Mouse (Mus musculus): ENCODE measurements around the gene Inpp5k. TPM values are rescaled to one million over a fixed set of nuclear protein-coding genes. Genes with fewer than 3 reads are reported as not detected.

Inpp5k gene
- polyA plus RNA-seq (2014; fragmentation: Illumina TruSeq; extraction: RNeasy Lipid Tissue Mini Kit (QIAGEN cat#74804); ENCODE audit: low read depth, low replicate concordance): 125 TPM

DNA sequence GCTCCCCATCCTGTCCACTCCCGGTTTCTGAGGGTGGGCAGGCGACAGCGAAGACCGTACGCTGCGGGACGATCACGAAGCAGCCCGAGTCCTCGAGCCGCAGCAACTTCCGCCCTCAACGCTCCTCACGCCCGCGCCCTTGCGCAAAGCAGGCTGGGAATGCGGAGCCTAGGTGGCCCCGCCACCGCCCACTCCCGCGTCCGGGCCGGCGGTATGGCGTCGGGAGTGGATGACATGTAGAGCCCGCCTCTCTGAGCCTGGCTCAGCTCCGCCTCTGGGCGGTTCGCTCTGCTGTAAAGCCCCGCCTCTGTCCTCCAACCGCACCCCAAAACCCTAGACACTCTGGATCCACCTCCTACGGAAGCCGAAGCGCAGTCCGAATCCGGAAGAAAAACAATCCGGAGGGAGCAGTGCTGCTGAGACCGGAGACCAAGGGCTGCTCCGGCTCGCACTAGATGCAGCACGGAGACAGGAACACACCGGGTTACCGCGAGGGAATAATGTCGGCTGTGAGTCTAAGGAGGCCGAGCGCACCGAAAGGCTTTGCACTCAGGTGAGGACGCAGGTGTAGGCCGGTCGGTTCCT lies at the start of gene Inpp5k:
Gene Inpp5k, plus strand, starts transcription at position 344 of the 585 bp plus-strand sequence.

DNA sequence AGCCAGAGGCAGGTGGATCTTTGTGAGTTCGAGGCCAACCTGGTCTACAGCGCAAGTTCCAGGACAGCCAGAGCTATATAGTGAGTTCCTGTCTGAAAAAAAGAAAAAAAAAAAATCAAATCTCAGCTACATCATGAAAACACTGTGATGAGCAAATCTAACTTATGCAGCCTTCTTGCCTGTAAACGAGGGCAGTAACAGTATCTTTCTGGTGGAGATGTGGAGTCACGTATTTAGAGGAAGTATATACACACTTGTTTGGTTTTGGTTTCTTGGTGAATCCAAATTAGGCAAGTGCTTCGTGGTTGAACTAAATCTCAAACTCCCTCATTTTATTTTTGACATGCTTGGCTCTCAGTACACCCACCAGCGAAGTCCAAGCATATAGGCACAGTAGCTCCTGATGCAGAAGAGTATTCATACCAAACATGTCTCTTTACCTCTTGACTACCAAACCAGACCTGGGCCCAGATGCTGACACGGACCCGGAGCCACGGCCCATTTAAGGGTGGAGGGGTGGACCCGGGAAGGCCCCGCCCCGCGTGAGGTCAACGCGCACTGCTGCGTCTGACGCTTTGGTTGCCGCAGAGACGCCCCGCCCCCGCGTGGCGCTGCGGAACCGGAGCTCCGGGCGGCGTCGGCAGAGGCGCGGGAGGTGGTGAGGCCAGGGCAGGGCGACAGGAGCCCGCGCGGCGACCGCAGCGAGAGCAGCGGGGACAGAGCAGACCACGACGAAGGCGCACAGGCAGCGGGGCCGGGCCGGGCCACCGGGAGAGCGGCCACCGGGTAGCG lies 43.1 kb upstream of the Inpp5k start, which contains the start of gene Pitpna:
Gene Pitpna, plus strand, starts transcription at position 605 of the 792 bp plus-strand sequence.

DNA sequence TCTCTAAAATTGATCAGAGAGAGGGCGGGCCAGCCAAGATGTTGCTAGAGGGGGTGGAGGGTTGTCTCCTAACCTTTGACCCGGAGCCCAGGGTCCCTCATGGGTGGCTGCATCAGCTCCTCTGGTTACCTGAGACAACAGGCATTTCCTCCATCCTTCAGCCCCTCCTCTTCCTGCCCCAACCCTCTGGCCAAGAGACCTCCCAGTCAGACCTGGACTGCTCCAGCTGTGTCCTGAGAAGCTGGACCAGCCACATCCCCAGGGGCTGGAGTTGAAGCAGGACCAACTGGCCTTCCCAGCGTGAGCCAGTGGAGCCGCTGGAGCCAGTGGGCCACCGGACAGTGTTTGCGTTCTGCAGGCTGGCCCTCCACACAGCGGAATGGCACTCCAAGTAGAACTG lies 19.5 kb downstream of the Inpp5k start, which contains the start of gene Myo1c:
Gene Myo1c, plus strand, starts transcription at position 194 of the 400 bp plus-strand sequence.

DNA sequence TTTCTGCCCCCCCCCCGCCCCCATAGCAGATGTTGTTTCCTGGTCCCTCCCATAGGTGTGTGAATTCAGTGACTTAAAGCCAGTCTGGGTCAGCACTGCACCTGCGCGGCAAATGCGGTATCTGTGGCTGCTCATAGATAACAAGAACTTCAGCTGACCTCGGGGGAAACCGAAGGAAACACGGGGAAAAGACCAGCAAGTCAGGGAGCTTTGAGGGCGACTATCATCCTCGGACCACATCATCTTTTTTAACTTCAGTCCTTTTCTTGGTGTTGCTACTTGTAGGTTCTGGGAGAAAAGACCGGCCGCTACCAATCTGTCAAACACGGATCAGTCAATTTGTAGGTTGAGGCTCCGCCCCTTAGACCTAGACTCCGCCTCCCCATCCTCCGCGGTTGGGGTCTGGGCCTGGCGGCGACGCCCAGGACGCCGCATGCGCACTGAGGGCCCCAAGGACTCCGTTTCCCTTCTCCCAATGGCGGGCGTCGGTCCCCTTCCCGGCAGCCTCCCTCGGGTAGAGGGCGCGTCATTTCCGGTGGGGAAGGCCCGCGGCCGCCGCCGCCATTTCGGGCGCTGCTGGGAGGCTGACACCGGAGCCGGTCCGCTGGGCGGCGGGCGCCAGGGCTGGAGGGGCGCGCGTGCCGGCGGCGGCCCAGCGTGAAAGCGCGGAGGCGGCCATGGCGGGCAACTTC lies 48.1 kb downstream of the Inpp5k start, which contains the start of gene Crk:
Gene Crk, plus strand, starts transcription at position 513 of the 692 bp plus-strand sequence.

Other genes with a start within 250 kb of the Inpp5k start
- gene Serpinf1, start 208.3 kb upstream of the Inpp5k start, polyA plus RNA-seq (2014; fragmentation: Illumina TruSeq; extraction: RNeasy Lipid Tissue Mini Kit (QIAGEN cat#74804); ENCODE audit: low read depth, low replicate concordance): 3.7 TPM
- not detected for gene Serpinf2, start 191.4 kb upstream of the Inpp5k start, polyA plus RNA-seq (2014; fragmentation: Illumina TruSeq; extraction: RNeasy Lipid Tissue Mini Kit (QIAGEN cat#74804); ENCODE audit: low read depth, low replicate concordance)
- gene Wdr81, start 176.3 kb upstream of the Inpp5k start, polyA plus RNA-seq (2014; fragmentation: Illumina TruSeq; extraction: RNeasy Lipid Tissue Mini Kit (QIAGEN cat#74804); ENCODE audit: low read depth, low replicate concordance): 0.11 TPM
- 3.8 TPM for gene Tlcd2, start 169.3 kb upstream of the Inpp5k start, polyA plus RNA-seq (2014; fragmentation: Illumina TruSeq; extraction: RNeasy Lipid Tissue Mini Kit (QIAGEN cat#74804); ENCODE audit: low read depth, low replicate concordance)
- 35.5 TPM for gene Prpf8, start 144.2 kb upstream of the Inpp5k start, polyA plus RNA-seq (2014; fragmentation: Illumina TruSeq; extraction: RNeasy Lipid Tissue Mini Kit (QIAGEN cat#74804); ENCODE audit: low read depth, low replicate concordance)
- gene Rilp, start 120.9 kb upstream of the Inpp5k start, polyA plus RNA-seq (2014; fragmentation: Illumina TruSeq; extraction: RNeasy Lipid Tissue Mini Kit (QIAGEN cat#74804); ENCODE audit: low read depth, low replicate concordance): not detected
- not detected for gene Scarf1, start 117.4 kb upstream of the Inpp5k start, polyA plus RNA-seq (2014; fragmentation: Illumina TruSeq; extraction: RNeasy Lipid Tissue Mini Kit (QIAGEN cat#74804); ENCODE audit: low read depth, low replicate concordance)
- gene Slc43a2, start 99.3 kb upstream of the Inpp5k start, polyA plus RNA-seq (2014; fragmentation: Illumina TruSeq; extraction: RNeasy Lipid Tissue Mini Kit (QIAGEN cat#74804); ENCODE audit: low read depth, low replicate concordance): 3.3 TPM
- gene Pitpna, start 42.9 kb upstream of the Inpp5k start, polyA plus RNA-seq (2014; fragmentation: Illumina TruSeq; extraction: RNeasy Lipid Tissue Mini Kit (QIAGEN cat#74804); ENCODE audit: low read depth, low replicate concordance): 94.6 TPM
- gene Myo1c, start 19.5 kb downstream of the Inpp5k start, polyA plus RNA-seq (2014; fragmentation: Illumina TruSeq; extraction: RNeasy Lipid Tissue Mini Kit (QIAGEN cat#74804); ENCODE audit: low read depth, low replicate concordance): 5.4 TPM
- gene Crk, start 48.3 kb downstream of the Inpp5k start, polyA plus RNA-seq (2014; fragmentation: Illumina TruSeq; extraction: RNeasy Lipid Tissue Mini Kit (QIAGEN cat#74804); ENCODE audit: low read depth, low replicate concordance): 50.6 TPM
- 1,124 TPM for gene Ywhae, start 101.9 kb downstream of the Inpp5k start, polyA plus RNA-seq (2014; fragmentation: Illumina TruSeq; extraction: RNeasy Lipid Tissue Mini Kit (QIAGEN cat#74804); ENCODE audit: low read depth, low replicate concordance)
- gene Doc2b, start 165.1 kb downstream of the Inpp5k start, polyA plus RNA-seq (2014; fragmentation: Illumina TruSeq; extraction: RNeasy Lipid Tissue Mini Kit (QIAGEN cat#74804); ENCODE audit: low read depth, low replicate concordance): 0.74 TPM